Mouse (Mus musculus) cerebellum, adult 2 months (tissue): ENCODE data around the gene Cenpf.

Experiments
- CTCF ChIP-seq: fragments of 200-500 bp; IDR thresholded peaks from 2 replicates; pipeline ENCODE4 v1.5.1; 2011; ENCODE audit warnings: low read depth, mild to moderate bottlenecking, control low read depth, low read length, moderate library complexity, borderline replicate concordance; ENCODE audit not compliant: insufficient read depth
- POLR2A ChIP-seq: fragments of 200-500 bp; IDR thresholded peaks from 2 replicates; pipeline ENCODE4 v1.6.1; 2011; ENCODE audit warnings: low read length, control low read depth, borderline replicate concordance; ENCODE audit not compliant: insufficient read depth

- TF ChIP-seq POLR2A (no peak), CTCF (no peak)
Measured at GRCm38 (mm10) chr1:189644700-189645345, 43.1 kb downstream of the Cenpf start.
